In genomic region chr10:55591013-55591412, GRCm38 (mm10) we compare ENCODE assay signal across 16 mouse cellular contexts.
A peak's percentile ranks its signal among the peaks of the same experiment; 100 is the strongest.
DNase-seq lines count a peak whose midpoint lies in the region; ATAC-seq and TF ChIP-seq lines count a peak whose summit lies in the region.
"Had no signal": no experiment of that assay in that cellular context is flagged by ENCODE, and none has a peak within 500 bp of the region (broad histone marks: within the 10 kb centered on the region; RNA-seq: fewer than 3 reads in every experiment).

No protein-coding gene starts in this region.

- TF ChIP-seq CTCF in hindbrain, postnatal 0 days (IDR thresholded peaks at IDR 0.05; ENCODE audit: low read depth) = no peak

- 46% methylated on average over 7 of the region's 7 CpGs for WGBS in hindbrain, postnatal 0 days
- WGBS in forebrain, embryonic 15.5 days = 81% methylated on average over 7 of the region's 7 CpGs

- no peak overlapping the region for H3K9ac ChIP-seq in hindbrain, postnatal 0 days (replicated peaks; ENCODE audit: low read length)
- H3K9ac ChIP-seq in forebrain, embryonic 15.5 days (replicated peaks) = no peak overlapping the region
- H3K9ac ChIP-seq: embryonic facial prominence, embryonic 15.5 days had no signal

- no peaks in the 10 kb centered on the region for H3K36me3 ChIP-seq in hindbrain, postnatal 0 days (ENCODE audit: insufficient read depth, low read length)
- no peaks in the 10 kb centered on the region for H3K36me3 ChIP-seq in forebrain, embryonic 15.5 days
- H3K36me3 ChIP-seq: embryonic facial prominence, embryonic 15.5 days; forebrain, embryonic 10.5 days; limb, embryonic 10.5 days had no signal

- peak; percentile 12 for DNase-seq in retina, embryonic 14.5 days (ENCODE audit: low spot score)
- no peak for DNase-seq in retina, postnatal 1 day
- peak; percentile 31 to 34 for DNase-seq in adrenal gland, postnatal 36 days
- DNase-seq in hindbrain, postnatal 0 days (ENCODE audit: low spot score) = peak; percentile 6
- no peak for DNase-seq in frontal cortex, postnatal 25 days (ENCODE audit: low spot score in 2 of 2)
- DNase-seq: cerebellum, adult 8-10 months; gastrocnemius, postnatal 14 days; heart, adult 2 months; lung, adult 18-20 months; right cerebral cortex, adult 18-20 months had no signal

- ATAC-seq in hindbrain, postnatal 0 days = no peak
- no peak for ATAC-seq in granulocyte monocyte progenitor cell, adult 5-6 weeks (replicated peaks; ENCODE audit: poor library complexity, severe bottlenecking)
- no peak for ATAC-seq in forebrain, embryonic 15.5 days (replicated peaks)
- ATAC-seq: intestine, postnatal 0 days had no signal

- no peak overlapping the region for H3K4me2 ChIP-seq in hindbrain, postnatal 0 days (ENCODE audit: low read depth, low read length)
- no peak overlapping the region for H3K4me2 ChIP-seq in forebrain, embryonic 15.5 days (replicated peaks)
- H3K4me2 ChIP-seq: embryonic facial prominence, embryonic 15.5 days had no signal

- H3K27me3 ChIP-seq in hindbrain, postnatal 0 days (ENCODE audit: insufficient read depth, low read length) = no peaks in the 10 kb centered on the region
- no peaks in the 10 kb centered on the region for H3K27me3 ChIP-seq in forebrain, embryonic 15.5 days
- H3K27me3 ChIP-seq: embryonic facial prominence, embryonic 15.5 days had no signal

- no peaks in the 10 kb centered on the region for H3K9me3 ChIP-seq in hindbrain, postnatal 0 days (ENCODE audit: low read length)
- H3K9me3 ChIP-seq in forebrain, embryonic 15.5 days = no peaks in the 10 kb centered on the region
- H3K9me3 ChIP-seq: embryonic facial prominence, embryonic 15.5 days; forebrain, embryonic 10.5 days; limb, embryonic 10.5 days had no signal

- no peak overlapping the region for H3K4me3 ChIP-seq in hindbrain, postnatal 0 days (ENCODE audit: low read length)
- H3K4me3 ChIP-seq in forebrain, embryonic 15.5 days = no peak overlapping the region
- H3K4me3 ChIP-seq: embryonic facial prominence, embryonic 15.5 days; forebrain, embryonic 10.5 days; heart, adult 2 months; limb, embryonic 10.5 days had no signal

- H3K27ac ChIP-seq in hindbrain, postnatal 0 days = no peak overlapping the region
- H3K27ac ChIP-seq in forebrain, embryonic 15.5 days (replicated peaks) = no peak overlapping the region
- H3K27ac ChIP-seq: embryonic facial prominence, embryonic 15.5 days; forebrain, embryonic 10.5 days; heart, adult 2 months; limb, embryonic 10.5 days had no signal

- no peaks in the 10 kb centered on the region for H3K4me1 ChIP-seq in hindbrain, postnatal 0 days (ENCODE audit: insufficient read depth, low read length)
- no peaks in the 10 kb centered on the region for H3K4me1 ChIP-seq in forebrain, embryonic 15.5 days
- H3K4me1 ChIP-seq: embryonic facial prominence, embryonic 15.5 days; forebrain, embryonic 10.5 days; limb, embryonic 10.5 days had no signal

Comparison
In these comparisons a context has a peak if more than half of its experiments do, and no peak if none do; other contexts are left out.
1. DNase-seq: peak in retina, embryonic 14.5 days (single experiment), adrenal gland, postnatal 36 days (2 of 2) and hindbrain, postnatal 0 days (single experiment); none in retina, postnatal 1 day (single experiment) and frontal cortex, postnatal 25 days (0 of 2).